Mouse (Mus musculus): ENCODE data around the gene Tril. TPM values are rescaled to one million over a fixed set of nuclear protein-coding genes. Genes with fewer than 3 reads are reported as not detected.

Gene Tril
- polyA plus RNA-seq (2015; fragmentation: Nextera tagmentation; extraction: Ambion mirVana), result 0.35 and 0.45 TPM in 2 replicates

DNA sequence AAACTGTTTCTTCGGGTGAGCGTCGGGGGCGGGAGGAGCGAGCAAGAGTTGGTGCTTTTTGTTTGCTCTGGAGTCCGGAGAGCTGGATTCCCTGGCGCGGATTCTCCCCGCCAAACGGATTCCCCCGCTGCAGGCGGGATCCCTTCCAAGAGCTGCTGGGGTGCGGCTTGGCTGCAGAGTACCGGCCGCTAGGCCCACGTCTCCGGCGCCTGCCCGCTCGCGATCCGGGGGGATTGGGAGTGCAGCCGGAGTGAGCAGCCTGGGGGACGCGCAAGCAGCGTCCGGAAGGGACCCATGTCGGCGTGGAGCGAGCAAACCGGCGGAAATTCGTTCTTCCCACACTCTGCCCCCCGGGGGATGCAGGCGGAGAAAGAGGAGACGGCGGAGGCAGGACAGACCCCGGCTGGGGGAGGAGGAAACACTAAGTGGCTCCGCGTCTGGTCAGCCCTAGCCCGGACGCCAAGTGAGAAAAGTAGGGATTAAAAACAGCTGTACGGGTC lies at the start of gene Tril:
Gene Tril, minus strand, starts transcription at position 345 of the 500 bp plus-strand sequence.
- Histone ChIP-seq H3K4me2 (ENCODE audit: low read depth, low read length) (peak within 1 kb of the TSS; percentile 59), H3K27me3 (ENCODE audit: control insufficient read depth, insufficient read depth, low read depth, low read length) (peaks cover 65% of the 10 kb centered on the region), H3K4me3 (ENCODE audit: low read depth, low read length) (peak within 1 kb of the TSS; percentile 42), H3K9ac (ENCODE audit: low read depth, low read length) (no peak within 1 kb of the TSS), H3K36me3 (ENCODE audit: control insufficient read depth, insufficient read depth) (no peaks in the 10 kb centered on the region), H3K4me1 (ENCODE audit: control insufficient read depth, low read depth, low read length) (no peaks in the 10 kb centered on the region; the same call in 1 of the 2 replicates), H3K9me3 (replicated peaks; ENCODE audit: control insufficient read depth, low read length) (no peaks in the 10 kb centered on the region), H3K27ac (ENCODE audit: low read length) (peak within 1 kb of the TSS; percentile 24; the same call in 1 of the 2 replicates)
- ATAC-seq (ENCODE audit: low read depth), result no peak
- under 1% methylated on average over 43 of the region's 43 CpGs for WGBS (ENCODE audit: insufficient replicate concordance)

DNA sequence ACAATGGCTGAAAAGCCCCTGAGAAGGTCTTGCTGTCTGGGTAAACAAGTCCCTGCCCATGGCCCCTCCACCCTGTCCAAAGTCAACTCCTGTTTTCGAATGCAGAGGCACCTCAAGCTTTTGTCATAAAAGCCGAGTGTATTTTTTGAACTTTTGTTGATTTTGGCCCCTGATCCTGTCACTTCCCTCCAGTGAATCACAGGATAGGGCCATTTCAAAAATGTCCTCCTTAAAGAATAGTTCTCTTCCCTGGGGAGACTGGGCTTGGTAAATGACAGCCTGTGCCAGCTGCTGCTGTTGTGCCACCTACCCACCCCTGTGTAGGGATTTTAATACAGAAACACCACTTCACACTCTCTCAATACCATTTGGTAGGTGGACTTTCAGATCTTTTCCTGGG lies 42.4 kb upstream of the Tril start:
- Histone ChIP-seq H3K4me3 (ENCODE audit: low read depth, low read length) (no peak overlapping the region), H3K36me3 (ENCODE audit: control insufficient read depth, insufficient read depth) (no peaks in the 10 kb centered on the region), H3K4me2 (ENCODE audit: low read depth, low read length) (no peak overlapping the region), H3K27ac (ENCODE audit: low read length) (no peak overlapping the region), H3K4me1 (ENCODE audit: control insufficient read depth, low read depth, low read length) (no peaks in the 10 kb centered on the region), H3K9ac (ENCODE audit: low read depth, low read length) (no peak overlapping the region), H3K27me3 (ENCODE audit: control insufficient read depth, insufficient read depth, low read depth, low read length) (no peaks in the 10 kb centered on the region), H3K9me3 (replicated peaks; ENCODE audit: control insufficient read depth, low read length) (no peaks in the 10 kb centered on the region)
- WGBS (ENCODE audit: insufficient replicate concordance), result 33% methylated on average over 2 of the region's 2 CpGs
- no peak for ATAC-seq (ENCODE audit: low read depth)

DNA sequence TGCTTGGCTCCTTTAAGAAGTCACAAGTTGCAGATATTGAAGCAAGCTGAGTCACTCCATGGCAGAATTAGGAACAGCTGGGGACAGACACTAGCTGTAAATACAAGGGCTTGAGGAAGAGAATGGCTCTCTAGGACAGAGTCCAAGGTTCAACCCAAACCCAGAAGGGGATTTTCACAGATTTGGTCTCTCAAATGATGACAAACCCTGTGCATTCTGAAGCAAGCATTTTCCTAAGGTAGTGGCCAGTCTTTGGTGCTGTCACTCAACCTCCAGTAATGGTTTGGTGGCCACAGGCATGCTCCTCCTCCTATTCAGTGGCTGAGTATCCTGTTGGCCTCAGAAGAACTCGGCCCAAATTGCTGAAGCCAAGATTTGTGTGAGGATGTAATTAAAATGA lies 38.5 kb upstream of the Tril start:
- no peak for ATAC-seq (ENCODE audit: low read depth)
- Histone ChIP-seq H3K27me3 (ENCODE audit: control insufficient read depth, insufficient read depth, low read depth, low read length) (no peaks in the 10 kb centered on the region), H3K9me3 (replicated peaks; ENCODE audit: control insufficient read depth, low read length) (no peaks in the 10 kb centered on the region), H3K4me1 (ENCODE audit: control insufficient read depth, low read depth, low read length) (no peaks in the 10 kb centered on the region), H3K4me3 (ENCODE audit: low read depth, low read length) (no peak overlapping the region), H3K9ac (ENCODE audit: low read depth, low read length) (no peak overlapping the region), H3K27ac (ENCODE audit: low read length) (no peak overlapping the region), H3K36me3 (ENCODE audit: control insufficient read depth, insufficient read depth) (no peaks in the 10 kb centered on the region), H3K4me2 (ENCODE audit: low read depth, low read length) (no peak overlapping the region)
- 22% methylated on average over 1 of the region's 1 CpGs for WGBS (ENCODE audit: insufficient replicate concordance)

DNA sequence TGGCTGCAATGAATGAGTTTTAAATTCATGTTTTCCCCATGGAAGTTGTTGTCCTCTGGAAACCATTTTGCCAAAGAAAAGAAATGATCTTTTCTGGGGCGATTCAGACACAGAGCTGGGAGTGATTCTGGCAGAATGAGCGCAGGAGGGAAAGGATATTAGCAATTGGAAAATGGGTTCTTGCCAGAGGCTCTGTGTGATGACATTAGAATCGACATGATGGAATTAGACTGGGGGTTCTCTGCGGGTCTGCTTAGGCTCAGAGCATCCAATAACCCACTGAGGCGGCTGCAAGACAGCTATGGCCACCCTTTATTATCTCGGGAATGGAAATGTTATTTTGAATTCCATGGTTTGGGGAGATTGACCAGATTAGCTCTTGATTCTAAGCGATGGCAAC lies 37.2 kb upstream of the Tril start:
- no peaks in the 10 kb centered on the region for H3K27me3 ChIP-seq (ENCODE audit: control insufficient read depth, insufficient read depth, low read depth, low read length)
- no peak overlapping the region for H3K4me2 ChIP-seq (ENCODE audit: low read depth, low read length)
- H3K27ac ChIP-seq (ENCODE audit: low read length), result no peak overlapping the region
- H3K9me3 ChIP-seq (replicated peaks; ENCODE audit: control insufficient read depth, low read length), result no peaks in the 10 kb centered on the region
- H3K4me1 ChIP-seq (ENCODE audit: control insufficient read depth, low read depth, low read length), result no peaks in the 10 kb centered on the region
- WGBS (ENCODE audit: insufficient replicate concordance), result 55% methylated on average over 7 of the region's 7 CpGs
- no peak overlapping the region for H3K4me3 ChIP-seq (ENCODE audit: low read depth, low read length)
- no peak for ATAC-seq (ENCODE audit: low read depth)
- H3K9ac ChIP-seq (ENCODE audit: low read depth, low read length), result no peak overlapping the region
- H3K36me3 ChIP-seq (ENCODE audit: control insufficient read depth, insufficient read depth), result no peaks in the 10 kb centered on the region

DNA sequence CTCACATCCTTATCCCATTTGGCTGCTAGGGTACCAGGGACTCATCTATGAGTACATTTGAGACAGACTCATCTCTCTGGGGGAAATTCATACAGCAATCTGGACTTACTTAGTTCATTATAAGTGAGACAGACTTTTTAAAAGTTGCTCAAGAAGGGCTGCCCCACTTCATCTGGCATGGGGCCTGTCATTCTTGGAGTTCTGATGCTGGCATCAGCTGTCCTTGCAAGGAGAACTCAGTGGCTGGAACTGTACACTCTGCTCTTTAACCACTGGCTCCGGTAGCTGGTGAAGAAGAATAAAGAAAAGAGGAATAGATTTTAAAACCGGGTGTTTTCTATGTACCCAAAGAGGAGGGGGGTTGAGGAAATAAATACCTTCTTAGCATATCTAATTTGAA lies 36.1 kb upstream of the Tril start:
- Histone ChIP-seq H3K36me3 (ENCODE audit: control insufficient read depth, insufficient read depth) (no peaks in the 10 kb centered on the region), H3K4me1 (ENCODE audit: control insufficient read depth, low read depth, low read length) (no peaks in the 10 kb centered on the region), H3K27ac (ENCODE audit: low read length) (no peak overlapping the region), H3K27me3 (ENCODE audit: control insufficient read depth, insufficient read depth, low read depth, low read length) (no peaks in the 10 kb centered on the region), H3K4me2 (ENCODE audit: low read depth, low read length) (no peak overlapping the region), H3K9ac (ENCODE audit: low read depth, low read length) (no peak overlapping the region), H3K4me3 (ENCODE audit: low read depth, low read length) (no peak overlapping the region), H3K9me3 (replicated peaks; ENCODE audit: control insufficient read depth, low read length) (no peaks in the 10 kb centered on the region)
- WGBS (ENCODE audit: insufficient replicate concordance), result 64% methylated on average over 2 of the region's 2 CpGs
- ATAC-seq (ENCODE audit: low read depth), result no peak

DNA sequence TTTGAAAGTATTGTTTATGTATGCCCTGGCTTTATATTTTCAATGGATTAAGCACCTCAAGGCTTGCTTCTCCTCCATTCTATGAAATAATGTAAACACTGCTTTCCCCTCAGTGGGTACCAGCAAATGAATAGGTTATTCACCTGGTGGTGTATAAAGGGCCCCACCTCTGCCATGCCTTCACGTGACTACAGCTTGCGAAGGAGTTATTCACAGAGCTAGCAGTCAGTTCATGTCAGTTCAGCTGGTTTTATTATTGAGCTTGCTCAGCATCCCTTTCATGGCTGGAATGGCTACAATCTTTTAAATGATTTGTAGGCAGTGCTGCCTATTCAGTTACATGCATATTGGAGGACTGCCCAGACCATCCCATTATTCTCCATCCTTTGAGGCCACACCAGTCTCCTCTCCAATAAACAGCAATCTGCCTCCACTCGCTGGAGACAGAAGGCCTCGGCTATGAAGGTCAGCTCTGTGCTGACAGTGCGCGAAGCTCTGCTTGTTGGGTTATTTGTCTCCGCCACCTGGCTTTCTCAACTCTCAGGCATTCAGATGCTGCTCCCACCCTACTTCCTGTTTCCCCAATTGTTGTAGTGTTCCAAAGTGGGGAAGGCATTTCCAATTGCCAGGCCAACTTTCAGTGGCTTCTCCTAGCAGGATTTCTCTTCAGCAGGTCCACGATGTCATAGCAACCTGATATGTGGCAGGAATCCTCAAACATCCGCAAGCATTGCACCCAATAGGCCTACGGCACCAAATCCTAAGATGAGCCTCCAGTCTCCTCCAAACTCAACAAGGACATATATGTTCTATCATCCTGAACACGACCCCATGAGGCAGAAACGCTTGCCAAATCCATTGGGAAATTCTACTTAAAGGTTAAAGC lies 34.6 kb upstream of the Tril start:
- Histone ChIP-seq H3K36me3 (ENCODE audit: control insufficient read depth, insufficient read depth) (no peaks in the 10 kb centered on the region), H3K9me3 (replicated peaks; ENCODE audit: control insufficient read depth, low read length) (no peaks in the 10 kb centered on the region), H3K27ac (ENCODE audit: low read length) (no peak overlapping the region), H3K4me2 (ENCODE audit: low read depth, low read length) (no peak overlapping the region), H3K4me1 (ENCODE audit: control insufficient read depth, low read depth, low read length) (no peaks in the 10 kb centered on the region), H3K27me3 (ENCODE audit: control insufficient read depth, insufficient read depth, low read depth, low read length) (no peaks in the 10 kb centered on the region), H3K9ac (ENCODE audit: low read depth, low read length) (no peak overlapping the region), H3K4me3 (ENCODE audit: low read depth, low read length) (no peak overlapping the region)
- WGBS (ENCODE audit: insufficient replicate concordance), result 70% methylated on average over 12 of the region's 12 CpGs
- no peak for ATAC-seq (ENCODE audit: low read depth)

DNA sequence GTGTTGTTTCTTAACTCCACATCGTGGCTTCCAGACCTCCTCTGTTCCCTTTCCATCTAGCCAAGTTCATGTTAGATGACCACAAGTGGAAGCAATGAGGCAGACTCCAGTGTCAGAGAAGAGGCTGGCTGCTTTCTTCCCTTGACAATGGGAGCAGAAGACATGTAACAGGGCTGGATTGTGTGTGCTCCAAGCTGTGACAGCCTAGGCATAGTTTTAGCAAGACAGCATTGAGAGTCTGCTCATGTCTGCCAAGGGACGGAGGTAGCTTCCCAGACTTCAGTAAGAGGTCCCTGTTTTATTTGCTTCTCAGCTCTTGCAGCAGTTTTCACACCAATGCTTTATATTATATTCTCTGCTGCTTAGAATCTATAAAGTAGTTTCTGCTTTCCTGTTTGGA lies 33.6 kb upstream of the Tril start:
- no peak overlapping the region for H3K4me3 ChIP-seq (ENCODE audit: low read depth, low read length)
- H3K27me3 ChIP-seq (ENCODE audit: control insufficient read depth, insufficient read depth, low read depth, low read length), result no peaks in the 10 kb centered on the region
- H3K4me1 ChIP-seq (ENCODE audit: control insufficient read depth, low read depth, low read length), result no peaks in the 10 kb centered on the region
- H3K9ac ChIP-seq (ENCODE audit: low read depth, low read length), result no peak overlapping the region
- ATAC-seq (ENCODE audit: low read depth), result no peak
- no peaks in the 10 kb centered on the region for H3K9me3 ChIP-seq (replicated peaks; ENCODE audit: control insufficient read depth, low read length)
- H3K27ac ChIP-seq (ENCODE audit: low read length), result no peak overlapping the region
- WGBS (ENCODE audit: insufficient replicate concordance), result 45% methylated on average over 2 of the region's 2 CpGs
- no peaks in the 10 kb centered on the region for H3K36me3 ChIP-seq (ENCODE audit: control insufficient read depth, insufficient read depth)
- H3K4me2 ChIP-seq (ENCODE audit: low read depth, low read length), result no peak overlapping the region

DNA sequence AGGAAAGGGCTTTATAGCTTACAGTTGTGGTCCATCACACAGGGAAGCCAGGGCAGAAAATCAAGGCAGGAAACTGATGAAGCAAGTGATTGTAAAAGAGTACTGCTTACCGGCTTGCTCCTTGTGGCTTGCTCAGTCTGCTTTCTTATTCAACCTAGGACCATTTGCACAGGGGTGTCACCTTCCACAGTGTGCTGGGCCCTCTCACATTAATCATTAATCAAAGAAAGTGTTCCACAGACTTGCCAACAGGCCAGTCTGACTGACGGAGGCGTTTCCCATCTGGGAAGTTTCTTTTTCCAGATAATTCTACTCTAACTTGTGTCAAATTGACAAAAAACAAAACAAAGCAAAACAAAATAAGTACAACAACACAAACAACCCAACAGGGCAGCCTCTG lies 32.9 kb upstream of the Tril start:
- no peak overlapping the region for H3K4me2 ChIP-seq (ENCODE audit: low read depth, low read length)
- no peak for ATAC-seq (ENCODE audit: low read depth)
- H3K36me3 ChIP-seq (ENCODE audit: control insufficient read depth, insufficient read depth), result no peaks in the 10 kb centered on the region
- no peaks in the 10 kb centered on the region for H3K27me3 ChIP-seq (ENCODE audit: control insufficient read depth, insufficient read depth, low read depth, low read length)
- H3K9ac ChIP-seq (ENCODE audit: low read depth, low read length), result no peak overlapping the region
- no peaks in the 10 kb centered on the region for H3K9me3 ChIP-seq (replicated peaks; ENCODE audit: control insufficient read depth, low read length)
- H3K27ac ChIP-seq (ENCODE audit: low read length), result no peak overlapping the region
- 44% methylated on average over 3 of the region's 3 CpGs for WGBS (ENCODE audit: insufficient replicate concordance)
- H3K4me3 ChIP-seq (ENCODE audit: low read depth, low read length), result no peak overlapping the region
- no peaks in the 10 kb centered on the region for H3K4me1 ChIP-seq (ENCODE audit: control insufficient read depth, low read depth, low read length)

DNA sequence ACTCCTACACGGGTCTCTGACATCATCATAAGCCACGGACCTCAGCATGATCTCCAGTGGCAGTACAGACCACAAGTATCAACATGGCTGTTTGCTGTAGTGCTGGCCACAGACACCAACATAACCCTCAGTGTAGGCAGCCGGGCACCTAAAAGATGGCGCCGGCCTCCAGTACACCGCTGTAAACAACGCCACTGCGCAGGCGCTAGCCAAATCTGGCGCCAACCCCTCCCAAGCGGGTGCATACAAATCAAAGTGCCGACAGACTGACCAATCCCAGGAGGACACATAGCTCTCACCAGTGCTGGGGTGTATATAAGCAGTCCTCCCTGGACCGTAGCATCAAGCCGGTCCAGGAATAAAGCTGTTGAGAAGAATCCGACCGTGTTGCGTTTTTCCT lies 24.0 kb upstream of the Tril start:
- Histone ChIP-seq H3K4me1 (ENCODE audit: control insufficient read depth, low read depth, low read length) (no peaks in the 10 kb centered on the region), H3K27ac (ENCODE audit: low read length) (no peak overlapping the region), H3K27me3 (ENCODE audit: control insufficient read depth, insufficient read depth, low read depth, low read length) (no peaks in the 10 kb centered on the region), H3K9ac (ENCODE audit: low read depth, low read length) (no peak overlapping the region), H3K36me3 (ENCODE audit: control insufficient read depth, insufficient read depth) (no peaks in the 10 kb centered on the region), H3K4me3 (ENCODE audit: low read depth, low read length) (no peak overlapping the region), H3K9me3 (replicated peaks; ENCODE audit: control insufficient read depth, low read length) (no peaks in the 10 kb centered on the region), H3K4me2 (ENCODE audit: low read depth, low read length) (no peak overlapping the region)
- ATAC-seq (ENCODE audit: low read depth), result no peak
- 78% methylated on average over 17 of the region's 17 CpGs for WGBS (ENCODE audit: insufficient replicate concordance)
